ENCODE assay signal across 8 mouse cellular contexts in the genomic region with DNA sequence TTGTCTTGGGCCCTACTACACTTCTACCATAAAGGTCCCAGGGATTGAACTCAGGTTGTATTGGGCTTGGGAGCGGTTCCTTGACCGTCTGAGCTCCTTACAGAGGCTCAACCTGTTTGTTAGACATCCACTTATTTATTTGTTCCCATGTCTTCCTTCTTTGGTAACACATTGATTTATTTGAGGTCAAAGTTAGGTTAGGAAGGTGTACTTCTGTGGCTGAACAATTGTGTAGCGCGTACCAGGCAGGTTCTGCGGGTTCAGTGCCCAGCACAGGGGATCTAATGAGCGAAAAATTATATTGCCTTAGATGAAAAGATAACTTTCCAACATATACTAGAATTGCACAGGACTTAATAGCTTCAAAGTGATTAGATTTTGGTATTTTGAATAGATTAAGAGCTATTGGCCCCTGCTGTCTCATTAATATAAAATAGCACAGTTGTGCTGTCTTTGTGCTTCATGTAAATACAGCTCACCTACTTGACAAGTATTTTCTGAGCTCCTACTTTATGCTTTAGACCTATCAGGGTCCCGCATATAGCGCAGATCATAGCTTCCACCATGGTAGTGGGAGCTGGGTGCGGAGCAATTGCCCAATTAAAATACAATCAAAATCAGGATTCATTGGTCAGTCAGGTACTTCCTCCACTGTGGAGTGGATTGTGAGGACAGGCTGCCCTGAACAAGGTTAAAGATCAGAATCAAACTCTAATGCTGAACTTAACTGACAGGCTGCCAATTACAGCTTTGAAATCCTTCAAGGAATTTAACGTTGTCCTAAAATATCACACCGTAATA. TPM values are rescaled to one million over a fixed set of nuclear protein-coding genes. Genes with fewer than 3 reads are reported as not detected.
A peak's percentile ranks its signal among the peaks of the same experiment; 100 is the strongest.
DNase-seq lines count a peak whose midpoint lies in the region; ATAC-seq lines count a peak whose summit lies in the region.

No protein-coding gene starts in this region.

- H3K9me3 ChIP-seq in hindbrain, embryonic 11.5 days (ENCODE audit: control insufficient read depth, low read length) = no peaks in the 10 kb centered on the region
- H3K9me3 ChIP-seq in liver, embryonic 16.5 days (replicated peaks; ENCODE audit: control insufficient read depth, low read length) = no peaks in the 10 kb centered on the region
- no peaks in the 10 kb centered on the region for H3K9me3 ChIP-seq in stomach, embryonic 15.5 days

- ATAC-seq in hindbrain, embryonic 11.5 days (ENCODE audit: low FRiP score) = peak; percentile 0; the same call in 1 of the 2 replicates
- ATAC-seq in liver, embryonic 16.5 days (ENCODE audit: low read depth) = no peak
- ATAC-seq in stomach, embryonic 15.5 days (ENCODE audit: insufficient read depth, low FRiP score, low read depth) = no peak

- DNase-seq in kidney, adult 9 months = peak; percentile 28
- DNase-seq in kidney, adult 18-20 months = no peak
- no peak for DNase-seq in hindbrain, embryonic 11.5 days (ENCODE audit: low spot score)
- no peak for DNase-seq in left cerebral cortex, adult 8-10 months (ENCODE audit: low spot score in 2 of 2)
- no peak for DNase-seq in frontal cortex, postnatal 10 days (ENCODE audit: low spot score in 2 of 2)

- peak overlapping the region; percentile 80 for H3K4me3 ChIP-seq in brown adipose tissue, adult 24 weeks (ENCODE audit: insufficient read depth, low read depth, low read length)
- peak overlapping the region; percentile 83 for H3K4me3 ChIP-seq in hindbrain, embryonic 11.5 days (ENCODE audit: low read depth, low read length)
- peak overlapping the region; percentile 96 for H3K4me3 ChIP-seq in liver, embryonic 16.5 days (ENCODE audit: low read depth, low read length)
- peak overlapping the region; percentile 77 for H3K4me3 ChIP-seq in stomach, embryonic 15.5 days (replicated peaks)

- H3K9ac ChIP-seq in hindbrain, embryonic 11.5 days (ENCODE audit: low read depth, low read length) = peak overlapping the region; percentile 71
- peak overlapping the region; percentile 92 for H3K9ac ChIP-seq in liver, embryonic 16.5 days (ENCODE audit: low read depth, low read length)
- H3K9ac ChIP-seq in stomach, embryonic 15.5 days = peak overlapping the region; percentile 79

- H3K27ac ChIP-seq in brown adipose tissue, adult 24 weeks (replicated peaks; ENCODE audit: low read depth, low read length) = peak overlapping the region; percentile 99
- peak overlapping the region; percentile 100 for H3K27ac ChIP-seq in hindbrain, embryonic 11.5 days (ENCODE audit: low read depth, low read length)
- peak overlapping the region; percentile 100 for H3K27ac ChIP-seq in liver, embryonic 16.5 days (ENCODE audit: low read length)
- peak overlapping the region; percentile 100 for H3K27ac ChIP-seq in stomach, embryonic 15.5 days

- WGBS in hindbrain, embryonic 11.5 days = 50% methylated on average over 11 of the region's 11 CpGs
- WGBS in liver, embryonic 16.5 days (ENCODE audit: insufficient replicate concordance) = 45% methylated on average over 11 of the region's 11 CpGs
- 43% methylated on average over 11 of the region's 11 CpGs for WGBS in stomach, embryonic 15.5 days

- H3K27me3 ChIP-seq in hindbrain, embryonic 11.5 days (ENCODE audit: control insufficient read depth, insufficient read depth, low read length) = no peaks in the 10 kb centered on the region
- no peaks in the 10 kb centered on the region for H3K27me3 ChIP-seq in liver, embryonic 16.5 days (ENCODE audit: control insufficient read depth, insufficient read depth, low read depth, low read length)
- no peaks in the 10 kb centered on the region for H3K27me3 ChIP-seq in stomach, embryonic 15.5 days (replicated peaks)

- H3K4me1 ChIP-seq in brown adipose tissue, adult 24 weeks (ENCODE audit: control insufficient read depth, insufficient read depth, insufficient read length, low read length) = peaks cover 2% of the 10 kb centered on the region; the same call in 1 of the 2 replicates
- no peaks in the 10 kb centered on the region; the same call in 1 of the 2 replicates for H3K4me1 ChIP-seq in hindbrain, embryonic 11.5 days (replicated peaks; ENCODE audit: control insufficient read depth, insufficient read depth, low read length)
- peaks cover 11% of the 10 kb centered on the region for H3K4me1 ChIP-seq in liver, embryonic 16.5 days (ENCODE audit: control insufficient read depth, low read depth, low read length)
- peaks cover 10% of the 10 kb centered on the region; the same call in 1 of the 2 replicates for H3K4me1 ChIP-seq in stomach, embryonic 15.5 days

- H3K4me2 ChIP-seq in hindbrain, embryonic 11.5 days (replicated peaks; ENCODE audit: low read depth, low read length) = peak overlapping the region; percentile 65
- H3K4me2 ChIP-seq in liver, embryonic 16.5 days (ENCODE audit: low read depth, low read length) = peak overlapping the region; percentile 95
- H3K4me2 ChIP-seq in stomach, embryonic 15.5 days = peak overlapping the region; percentile 55

- H3K36me3 ChIP-seq in hindbrain, embryonic 11.5 days (ENCODE audit: control insufficient read depth, insufficient read depth, low read length) = no peaks in the 10 kb centered on the region
- H3K36me3 ChIP-seq in liver, embryonic 16.5 days (ENCODE audit: control insufficient read depth, insufficient read depth) = no peaks in the 10 kb centered on the region
- H3K36me3 ChIP-seq in stomach, embryonic 15.5 days = no peaks in the 10 kb centered on the region

RNA-seq across cellular contexts. Expression of a gene that starts 1.1 kb away (rescaled TPM):
- polyA plus RNA-seq in brown adipose tissue, adult 24 weeks (2012; ENCODE audit: insufficient read depth, insufficient read length, missing spikeins) = 25.9 and 34.2 TPM in 2 replicates
- polyA plus RNA-seq in hindbrain, embryonic 11.5 days (2014; fragmentation: Nextera tagmentation; extraction: Ambion mirVana) = 177 and 181 TPM in 2 replicates
- 40.9 and 42.5 TPM in 2 replicates for polyA plus RNA-seq in liver, embryonic 16.5 days (2015; fragmentation: Nextera tagmentation; extraction: Ambion mirVana)
- 112 and 113 TPM in 2 replicates for polyA plus RNA-seq in stomach, embryonic 15.5 days (2015; fragmentation: Nextera tagmentation; extraction: Ambion mirVana)
- total RNA-seq in left cerebral cortex, adult 8-10 months (2022) = 100 to 1,000 TPM; 121 to 128 (median 124) TPM

RNA-seq across cellular contexts. Expression of a gene that starts 36.4 kb away (rescaled TPM):
- polyA plus RNA-seq in brown adipose tissue, adult 24 weeks (2012; ENCODE audit: insufficient read depth, insufficient read length, missing spikeins) = not detected in 2 replicates
- 2.3 and 3.7 TPM in 2 replicates for polyA plus RNA-seq in hindbrain, embryonic 11.5 days (2014; fragmentation: Nextera tagmentation; extraction: Ambion mirVana)
- polyA plus RNA-seq in liver, embryonic 16.5 days (2015; fragmentation: Nextera tagmentation; extraction: Ambion mirVana) = 2.1 and 2.2 TPM in 2 replicates
- 1.5 and 1.6 TPM in 2 replicates for polyA plus RNA-seq in stomach, embryonic 15.5 days (2015; fragmentation: Nextera tagmentation; extraction: Ambion mirVana)
- under 1 TPM; 0.41 to 0.63 (median 0.54) TPM for total RNA-seq in left cerebral cortex, adult 8-10 months (2022)
